Mouse (Mus musculus): ENCODE measurements at regions not wholly inside any gene's neighbourhood (a gene's known extent, or its start where the extent isn't known, plus 50 kb on each side); places are given as distances from the start of the nearest gene placed in this dataset.

DNA sequence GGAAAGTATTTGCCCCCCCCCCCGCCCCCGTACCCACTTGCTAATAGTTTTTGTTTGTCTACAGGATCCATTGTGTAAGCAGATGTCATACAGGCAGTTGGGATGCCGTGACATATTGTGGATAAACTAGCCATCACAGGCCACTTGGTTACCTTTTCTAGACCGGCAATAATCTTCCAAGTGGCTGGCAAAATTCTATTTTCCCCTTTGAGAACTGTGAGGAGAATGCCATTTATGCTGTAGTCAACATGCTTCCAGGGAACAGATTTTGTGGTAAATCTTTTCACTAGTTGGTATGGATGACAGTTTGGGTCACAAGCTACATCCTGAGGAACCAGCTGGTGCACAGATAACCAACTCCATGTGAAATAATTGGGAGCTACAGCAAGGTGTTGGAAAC, 456.5 kb upstream of the Plxna2 start:
- DNase-seq: no peak

DNA sequence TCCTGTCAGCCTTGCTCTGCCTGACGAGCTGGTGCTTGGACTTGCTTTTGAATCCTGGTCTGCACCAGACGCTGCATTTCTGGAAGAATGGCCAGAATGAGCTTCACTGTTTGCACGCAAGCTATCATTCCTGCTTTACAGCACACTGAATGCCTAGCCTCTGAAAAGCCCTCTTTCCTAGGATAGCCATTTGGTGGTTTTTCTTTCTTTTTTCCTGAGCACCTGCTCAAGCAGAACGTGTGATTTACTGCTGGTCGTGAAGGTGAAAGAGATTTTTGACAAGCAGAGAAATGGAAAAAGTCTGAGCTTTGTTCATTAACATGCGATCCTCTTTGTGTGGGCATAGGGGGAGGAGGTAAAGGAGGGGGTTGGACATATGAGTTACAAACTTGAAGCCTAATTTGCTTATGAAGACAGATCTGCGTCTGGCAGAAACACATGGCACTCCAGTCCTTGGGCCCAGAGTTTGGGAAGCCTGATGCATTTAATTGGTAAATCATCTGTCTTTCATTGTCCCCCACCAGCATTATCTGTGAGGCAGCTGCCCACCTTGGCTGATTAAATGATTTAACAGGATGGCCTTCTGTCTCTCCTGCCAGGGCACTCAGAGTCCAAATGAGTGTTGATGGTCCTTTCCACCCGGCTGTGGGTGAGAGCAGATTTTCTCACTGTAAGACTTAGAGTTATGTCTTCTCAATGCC, 457.1 kb upstream of the Plxna2 start:
- DNase-seq: peak in 1 of 2 experiments; percentile 3

DNA sequence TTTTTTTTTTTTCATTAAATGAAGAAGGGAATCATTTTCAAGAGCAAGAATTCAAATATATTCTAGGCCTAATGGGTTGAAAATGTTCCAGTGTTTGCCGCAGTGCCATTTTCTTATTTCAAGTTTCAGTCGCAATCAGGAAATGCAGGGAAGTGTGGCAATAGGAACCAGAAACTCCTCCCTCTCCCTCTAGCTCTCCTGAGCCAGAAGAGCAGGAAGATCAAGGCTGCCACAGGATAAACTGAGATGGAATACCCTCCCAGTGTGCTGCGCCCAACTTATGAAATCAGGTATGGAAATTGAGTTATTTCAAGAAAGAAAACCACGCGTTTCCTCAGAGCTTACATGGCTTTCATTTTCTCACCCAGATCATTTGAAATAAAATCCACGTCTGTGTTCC, 460.8 kb upstream of the Plxna2 start:
- no peak for DNase-seq

DNA sequence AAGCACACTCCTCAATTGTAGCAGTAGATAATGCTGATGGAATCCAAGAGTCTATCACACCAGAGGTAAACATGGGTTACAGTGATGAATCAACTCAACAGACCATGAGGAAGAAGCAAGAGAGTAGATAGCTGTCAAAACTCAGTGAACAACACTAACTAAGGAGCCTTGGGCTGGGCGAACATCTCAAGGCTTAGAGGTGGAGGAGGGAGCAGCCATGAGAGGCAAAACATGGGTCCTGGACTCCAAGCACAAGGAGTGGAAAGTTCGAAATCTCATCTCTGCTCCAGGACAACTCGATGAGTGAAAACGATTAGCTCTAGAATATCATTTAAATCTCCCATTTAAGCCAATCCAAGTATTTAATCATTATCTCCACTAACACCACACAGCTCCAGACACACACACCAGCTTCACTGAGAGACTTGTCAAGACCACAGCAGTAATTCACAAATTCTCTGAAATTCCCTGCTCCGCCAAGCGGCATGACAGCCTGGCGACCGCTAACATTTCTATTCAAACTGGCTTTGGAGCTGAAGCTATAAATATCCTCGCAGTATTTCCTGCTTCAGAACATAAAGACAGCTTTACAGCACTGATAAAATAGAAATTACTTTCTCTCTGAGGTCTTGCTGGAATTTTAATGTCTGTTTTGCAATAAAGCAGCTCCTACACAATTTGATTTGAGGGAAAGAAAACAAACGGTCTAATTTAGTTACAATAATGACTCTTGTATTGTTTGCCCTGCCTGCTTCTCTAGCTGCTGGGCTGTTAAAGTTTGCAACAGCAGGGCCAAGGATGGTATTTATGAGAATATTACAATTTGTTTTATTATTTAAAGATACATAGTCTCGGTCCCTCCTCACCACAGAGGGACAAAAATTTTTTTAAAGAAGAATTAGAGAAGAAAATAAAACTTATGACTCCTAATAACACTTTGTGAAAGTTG, 469.3 kb upstream of the Plxna2 start:
- DNase-seq: peak; percentile 58 to 71

DNA sequence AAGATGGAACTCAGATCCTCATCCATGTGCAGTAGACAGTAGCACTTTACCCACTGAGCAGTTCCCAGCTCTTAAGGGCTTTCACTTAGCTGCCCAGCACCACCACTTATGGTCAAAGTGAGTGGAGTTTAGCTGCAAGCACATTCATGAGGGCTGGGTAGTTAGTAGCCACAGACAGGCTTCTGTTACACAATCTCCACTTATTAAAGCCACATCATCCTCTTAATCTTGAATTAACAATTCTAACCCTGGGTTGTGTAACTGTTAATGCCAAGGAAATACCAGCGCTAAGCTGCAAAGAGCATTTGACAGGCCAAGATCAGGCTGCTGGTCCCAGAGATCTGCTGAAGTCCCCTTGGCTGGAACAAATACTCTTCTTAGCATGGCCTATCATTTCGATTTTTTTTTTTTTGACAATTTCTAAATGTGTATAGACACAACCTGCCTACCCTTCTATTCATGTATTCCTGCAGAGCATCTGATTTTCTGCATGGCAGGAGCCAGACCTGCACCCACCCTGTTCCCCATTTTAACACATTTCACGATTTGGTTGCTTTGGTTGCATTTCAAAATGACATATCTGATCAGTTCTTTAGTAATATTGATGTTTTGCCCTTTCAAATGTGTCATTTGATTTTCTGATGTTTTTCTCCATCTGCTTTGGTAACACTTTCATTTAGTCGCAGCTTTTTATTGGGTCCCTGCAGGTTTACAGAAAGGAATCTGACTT, 500.2 kb upstream of the Plxna2 start:
- no peak for DNase-seq

DNA sequence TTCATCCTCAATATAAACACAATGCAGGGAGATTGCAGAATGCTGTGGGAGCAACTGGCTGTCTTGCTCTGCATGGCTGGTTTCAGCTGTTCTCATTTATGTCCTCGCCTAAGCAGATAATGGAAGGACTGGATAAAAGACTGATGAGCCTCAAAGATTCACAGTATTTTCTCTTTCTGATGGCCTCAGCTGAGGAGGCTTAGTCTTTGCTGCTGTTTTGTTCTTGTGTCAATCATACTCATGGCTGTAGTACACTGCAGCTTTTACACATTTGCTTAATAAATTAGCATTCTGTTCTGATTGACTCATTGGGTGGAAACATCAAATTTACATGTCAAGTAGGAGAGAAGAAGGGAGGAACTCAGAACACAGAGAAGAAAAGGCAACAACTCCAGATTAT, 503.6 kb upstream of the Plxna2 start:
- no peak for DNase-seq

DNA sequence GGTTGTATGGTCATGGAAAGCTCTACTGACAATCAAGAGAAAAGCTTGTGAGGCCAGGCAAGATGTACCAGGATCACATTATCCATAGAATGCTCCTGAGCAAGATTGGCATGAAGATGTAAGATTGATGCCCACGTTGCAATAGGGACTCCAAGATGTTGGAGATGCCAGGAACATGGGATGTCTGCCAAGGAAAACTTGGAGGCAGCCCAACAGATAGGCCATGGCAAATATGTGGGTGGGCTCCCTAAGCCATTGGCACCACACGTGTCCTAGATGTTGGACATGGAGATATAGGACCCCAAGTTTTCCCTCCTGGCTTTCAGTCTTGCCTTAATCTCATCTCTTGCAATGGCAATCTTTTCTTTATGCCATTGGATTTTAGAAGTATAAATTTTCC, 506.1 kb upstream of the Plxna2 start:
- DNase-seq: no peak

DNA sequence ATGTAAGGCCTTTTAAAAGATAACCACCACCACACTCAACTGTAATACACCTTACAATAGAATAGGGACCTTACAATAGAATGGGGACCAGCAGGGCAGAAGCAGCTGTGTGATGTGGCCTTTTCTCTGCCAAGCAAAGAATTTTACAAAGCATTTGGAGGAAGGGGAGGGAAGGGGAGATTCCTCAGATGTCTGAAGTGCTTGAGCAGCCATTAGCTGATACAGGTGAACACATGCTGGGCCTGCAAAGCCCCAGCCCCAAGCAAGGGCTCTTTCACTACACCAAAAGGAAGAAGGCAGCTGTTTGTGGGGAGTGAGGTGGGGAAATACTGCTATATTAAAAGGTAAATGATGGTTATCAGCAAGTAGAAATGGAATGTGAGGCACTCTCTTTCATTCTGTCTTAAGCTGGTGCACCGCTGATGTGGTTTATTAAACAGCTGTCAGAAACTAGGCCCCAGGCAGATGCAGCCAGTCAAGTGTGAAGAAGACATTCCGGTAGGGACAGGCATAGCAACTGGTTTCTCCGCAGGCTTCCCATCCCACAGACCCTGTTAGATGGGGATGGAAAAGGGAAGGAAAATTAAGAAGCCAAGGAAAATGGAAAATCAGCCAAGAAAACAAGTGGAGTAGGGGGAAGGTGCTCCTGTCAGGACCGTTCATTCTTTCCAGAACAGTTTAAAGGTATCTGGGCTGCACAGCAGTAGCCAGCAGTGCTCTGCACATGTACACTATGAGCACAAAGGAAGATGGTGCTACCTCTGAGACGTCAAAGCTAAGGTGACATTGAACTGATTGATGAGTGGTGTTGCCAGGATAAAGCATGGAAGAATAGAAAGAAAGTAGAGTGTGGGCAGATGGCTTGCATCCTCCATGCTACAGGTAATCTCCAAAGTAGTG, 508.6 kb upstream of the Plxna2 start:
- DNase-seq: peak; percentile 15 to 33

DNA sequence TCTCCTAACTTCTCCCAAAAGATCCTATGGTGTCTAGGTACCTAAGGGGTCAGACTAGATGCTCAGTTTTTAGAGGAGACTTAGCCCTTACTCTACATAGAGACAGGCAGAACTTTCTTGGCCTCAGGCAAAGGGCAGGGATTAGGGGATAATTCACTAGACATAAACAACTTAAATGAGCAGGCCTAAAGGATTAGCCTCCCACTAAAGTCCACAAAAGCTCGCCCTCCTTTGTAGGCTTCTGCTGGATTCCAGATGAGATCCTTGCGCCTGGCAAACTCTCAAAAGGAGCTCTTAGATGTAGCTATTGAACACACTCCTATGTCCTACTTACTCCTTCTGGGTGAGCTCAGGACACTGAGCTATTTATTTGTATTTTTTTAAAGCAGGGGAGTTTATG, 509.9 kb upstream of the Plxna2 start:
- no peak for DNase-seq

DNA sequence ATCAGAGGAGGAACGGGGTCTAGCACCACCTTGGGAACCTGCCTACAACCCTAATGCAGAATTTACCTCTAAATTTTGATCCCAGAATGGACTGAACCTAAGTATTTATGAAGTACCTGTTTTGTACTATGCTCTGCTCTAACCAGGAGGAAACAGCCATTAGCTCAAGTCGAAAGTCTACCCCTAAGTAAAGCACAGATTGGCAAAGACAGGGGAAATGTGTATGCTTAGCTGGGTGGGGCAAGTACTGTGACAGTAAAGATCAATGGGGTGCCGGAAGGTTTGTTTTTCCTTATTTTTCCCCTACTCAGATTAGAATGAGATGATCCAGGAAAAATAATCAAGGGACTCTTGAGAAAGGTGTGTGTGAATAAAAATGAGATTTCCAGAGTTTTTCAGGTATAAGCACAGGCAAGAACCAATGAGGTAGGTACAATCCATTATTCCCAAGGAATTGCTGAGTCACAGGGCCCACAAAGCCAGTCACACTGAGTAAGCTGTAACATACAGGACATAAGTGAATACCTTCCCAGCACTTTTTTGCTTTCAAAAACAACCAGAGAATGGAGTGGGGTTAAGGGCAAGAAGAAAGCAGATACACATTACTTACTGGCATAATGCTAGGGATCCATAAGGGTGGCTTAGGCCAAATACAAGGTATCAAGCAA, 510.6 kb upstream of the Plxna2 start:
- no peak for DNase-seq

DNA sequence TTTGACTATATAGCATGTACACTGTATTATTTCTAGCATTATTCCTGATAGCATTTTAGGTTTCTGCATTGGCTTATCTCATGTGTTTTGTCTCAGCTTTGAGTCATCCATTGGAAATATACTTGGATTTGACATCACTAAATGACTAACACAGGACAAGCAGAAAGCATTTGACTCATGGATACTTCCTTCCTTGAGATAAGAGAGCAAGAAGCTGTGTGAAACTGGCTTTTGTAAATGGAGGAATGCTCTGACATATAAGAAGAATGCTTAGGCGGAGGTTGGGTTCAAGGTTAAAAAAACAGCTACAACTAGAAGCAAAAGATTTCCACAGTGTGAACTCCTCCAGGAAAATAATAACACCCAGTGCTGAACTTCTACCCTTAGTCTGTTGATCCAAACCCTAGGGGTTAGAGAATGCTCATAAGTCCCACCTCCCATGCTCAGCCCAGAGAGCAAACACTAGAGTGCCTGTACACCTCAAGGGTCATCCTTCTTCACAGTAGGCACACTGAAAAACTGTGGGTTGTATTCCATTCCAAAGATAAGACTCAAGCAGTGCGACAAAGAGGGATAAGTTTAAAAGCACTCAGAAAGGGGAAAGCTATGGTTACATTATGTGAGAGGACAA, 528.0 kb upstream of the Plxna2 start:
- DNase-seq: no peak

DNA sequence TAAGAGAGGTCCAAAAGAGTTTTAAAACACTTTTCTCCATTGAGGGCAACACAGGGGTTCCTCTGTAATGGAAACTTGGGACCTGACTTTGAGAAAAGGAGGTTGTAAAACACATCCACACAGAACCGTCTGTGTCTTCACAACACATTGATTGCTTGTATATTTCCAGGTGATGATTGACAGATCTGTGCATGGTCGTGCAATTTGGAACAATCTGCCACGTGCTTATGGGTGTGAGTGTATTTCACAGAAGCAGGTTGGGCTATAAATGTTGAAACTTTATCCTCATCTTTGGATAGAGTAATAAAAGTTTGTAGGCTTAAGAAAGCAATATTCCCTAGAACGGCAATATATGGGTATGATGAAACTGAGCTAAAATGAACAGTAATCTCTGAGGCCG, 559.5 kb upstream of the Plxna2 start:
- DNase-seq: no peak

DNA sequence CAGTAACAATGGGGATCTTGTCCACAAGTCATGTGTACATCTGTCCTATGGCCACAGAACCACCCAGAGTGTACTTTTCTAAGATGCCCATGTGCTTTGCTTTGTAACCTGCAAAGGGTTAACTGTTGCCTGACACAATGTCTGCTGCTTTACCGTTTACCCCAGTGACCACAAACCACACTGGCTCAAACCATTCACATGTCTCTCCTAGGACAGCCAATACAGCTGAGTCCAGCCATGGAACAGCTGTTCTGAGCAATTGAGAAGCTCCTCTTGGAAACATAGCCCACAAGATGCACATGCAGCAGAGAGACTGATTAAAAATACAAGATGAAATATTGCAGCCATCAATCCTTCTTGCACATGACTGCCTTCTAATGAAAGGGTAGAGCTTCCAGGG, 561.5 kb upstream of the Plxna2 start:
- no peak for DNase-seq

DNA sequence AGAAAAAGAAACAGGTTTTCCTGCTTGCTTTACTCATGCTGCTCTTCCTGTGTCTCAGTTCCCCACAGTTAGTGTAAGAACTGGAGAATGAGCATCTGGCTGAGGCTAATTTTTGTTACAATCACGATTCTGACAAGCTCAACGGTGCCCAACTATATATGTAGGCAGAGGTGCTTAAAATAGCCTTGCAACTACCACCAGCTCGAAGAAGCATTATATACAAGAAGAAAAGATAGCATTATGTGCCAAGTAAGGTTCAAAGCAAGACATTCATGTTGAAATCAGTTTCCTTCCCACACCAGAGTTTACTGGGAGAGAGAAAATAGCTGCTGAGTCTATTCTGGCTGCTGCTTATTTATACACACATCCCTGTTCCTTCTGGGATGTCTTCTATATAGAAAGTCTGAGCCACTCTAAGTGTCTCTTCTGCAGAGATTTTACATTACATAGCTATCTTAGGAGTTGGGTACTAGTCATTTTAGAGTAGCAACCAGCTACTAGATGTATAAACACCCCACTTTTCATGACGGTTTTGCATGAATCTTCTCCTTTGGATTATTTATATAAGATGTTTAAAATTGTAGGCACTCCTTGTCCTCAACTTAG, 568.2 kb upstream of the Plxna2 start:
- DNase-seq: no peak

DNA sequence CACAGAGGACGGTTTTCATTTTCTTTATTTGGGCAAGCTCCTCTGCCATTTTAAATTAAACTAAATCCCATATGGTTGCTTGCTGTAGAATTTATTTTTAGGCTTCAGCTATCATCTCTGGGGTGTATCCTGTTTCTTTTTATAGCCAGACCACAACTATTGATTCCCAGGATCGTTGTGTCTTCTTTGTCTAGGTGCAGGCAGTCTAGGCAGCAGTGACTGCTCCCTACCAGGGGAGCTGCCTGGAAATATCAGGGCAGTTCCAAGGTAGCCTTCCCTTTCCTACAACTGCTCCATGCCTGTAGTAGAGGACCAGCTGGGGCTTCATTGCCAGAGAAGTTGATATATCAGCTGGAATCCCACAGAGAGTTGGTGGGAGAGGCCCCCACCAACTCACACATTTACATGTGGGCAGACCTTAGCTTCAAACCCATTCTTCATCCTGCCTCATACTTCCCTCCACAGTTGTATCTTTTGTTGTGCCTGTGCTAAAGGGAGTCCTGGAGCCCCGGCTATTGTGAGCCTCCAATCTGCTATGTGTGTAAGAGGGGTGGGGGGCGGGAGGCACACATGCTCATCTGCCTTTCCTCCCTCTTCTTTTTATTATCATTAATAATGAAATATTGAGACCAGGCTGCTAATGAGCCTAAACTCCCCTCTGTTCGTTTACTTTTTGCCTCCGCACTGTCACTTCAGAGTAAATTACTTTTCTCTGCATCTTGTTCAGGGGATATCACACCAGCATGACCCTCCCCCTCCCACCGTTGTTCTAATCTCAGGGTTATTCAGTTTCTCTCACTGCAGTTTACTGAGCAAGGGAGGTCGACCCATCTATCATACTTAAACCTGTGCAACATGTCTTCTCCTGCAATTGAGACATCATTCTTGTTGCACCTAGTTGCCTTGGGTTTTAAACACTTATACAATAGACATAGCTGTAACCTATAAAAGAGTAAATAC, 576.3 kb upstream of the Plxna2 start:
- DNase-seq: no peak

DNA sequence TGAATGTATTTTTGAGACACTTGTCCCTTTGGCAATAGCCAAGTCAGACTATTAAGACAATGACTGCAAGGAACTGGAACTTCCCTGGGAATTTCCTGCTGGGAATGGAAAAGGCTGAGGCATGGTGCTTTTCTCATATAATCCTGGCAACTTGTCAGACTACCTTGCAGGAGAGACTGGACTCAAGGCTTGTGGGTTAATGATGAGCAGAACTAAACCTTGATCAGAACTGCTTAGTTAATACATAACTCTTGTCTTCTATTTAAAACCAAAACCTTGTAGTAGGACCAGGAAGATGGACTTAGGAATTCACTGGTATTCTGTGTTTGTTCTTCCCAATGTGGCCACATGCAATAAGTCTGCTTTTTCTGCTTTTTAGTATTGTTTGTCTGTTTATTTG, 579.3 kb upstream of the Plxna2 start:
- DNase-seq: no peak

DNA sequence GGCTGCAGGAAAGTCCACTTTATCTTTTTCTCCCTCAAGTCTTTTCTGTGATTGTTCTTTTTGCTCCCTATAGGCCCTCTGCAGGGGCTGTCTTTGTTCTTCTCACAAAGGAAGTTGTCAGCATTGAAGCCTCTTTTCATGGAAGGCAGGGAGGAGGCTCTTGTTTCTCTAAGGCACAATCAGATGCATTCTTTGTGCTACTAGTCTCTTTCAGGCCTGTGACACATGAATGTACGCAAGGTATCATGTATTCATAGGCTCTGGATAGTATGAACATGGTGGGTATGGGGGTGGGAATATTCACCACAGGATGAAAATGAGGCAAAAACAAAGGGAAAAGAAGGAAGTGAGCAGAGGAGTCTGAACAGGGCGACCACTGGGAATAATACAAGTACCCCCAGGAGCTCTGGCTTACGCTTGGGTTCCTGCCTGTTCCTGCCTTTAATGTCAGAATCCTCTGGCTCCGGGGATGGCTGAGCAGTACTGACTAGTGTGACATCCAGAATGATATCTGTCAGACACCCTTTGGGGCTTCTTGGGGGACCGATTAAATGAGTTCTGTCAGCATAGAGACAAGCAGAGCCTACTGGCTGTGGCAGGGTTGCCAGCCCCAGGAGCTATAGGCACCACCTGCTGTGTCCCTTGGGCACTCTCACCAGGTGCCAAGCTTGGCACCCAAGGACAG, 583.7 kb upstream of the Plxna2 start:
- DNase-seq: no peak

DNA sequence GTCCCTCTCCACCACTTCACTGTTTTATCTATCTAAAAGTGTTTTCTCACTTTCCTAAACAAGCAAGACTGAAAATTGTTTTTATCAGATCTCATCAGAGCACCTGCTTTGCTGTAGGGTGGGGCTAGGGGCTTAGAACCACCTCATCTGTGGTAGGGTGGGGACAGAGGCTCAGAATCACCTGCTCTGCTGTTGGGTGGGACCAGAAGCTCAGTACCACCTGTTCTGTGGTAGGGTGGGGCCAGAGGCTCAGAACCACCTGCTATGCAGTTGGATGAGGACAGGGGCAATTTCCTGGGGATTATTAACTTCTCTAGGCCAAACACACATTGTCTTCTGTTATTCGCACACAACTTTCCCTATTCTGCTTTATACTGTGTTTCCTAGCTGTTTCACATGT, 585.4 kb upstream of the Plxna2 start:
- DNase-seq: no peak

DNA sequence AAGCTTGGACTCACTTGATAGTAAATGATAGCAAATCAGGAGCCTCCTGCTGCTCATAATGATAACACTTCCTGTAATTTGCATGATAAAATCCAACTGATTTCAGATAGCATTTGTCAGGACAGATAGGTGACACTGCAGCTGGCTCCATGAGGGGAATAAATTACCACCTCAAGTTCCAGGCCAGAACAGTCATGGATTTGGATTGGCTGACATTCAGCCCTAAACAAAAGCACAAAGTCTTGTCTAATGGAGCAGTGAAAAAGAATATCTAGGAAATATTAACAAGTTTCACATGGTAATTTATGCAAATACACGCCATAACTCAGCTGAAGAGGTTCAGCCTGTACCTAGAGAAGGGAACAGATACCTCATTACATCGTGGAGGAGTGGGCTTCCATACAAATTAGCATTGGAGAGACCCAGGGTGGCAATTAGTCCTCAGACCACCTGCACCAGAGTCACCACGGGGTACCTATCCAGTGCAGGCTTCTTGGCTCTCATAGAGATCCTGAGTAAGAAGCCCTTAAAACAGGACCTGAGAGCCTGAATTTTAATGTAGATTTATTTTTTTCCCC, 587.3 kb upstream of the Plxna2 start:
- DNase-seq: no peak
